Mouse (Mus musculus): ENCODE results near the gene Btla. TPM values are rescaled to one million over a fixed set of nuclear protein-coding genes. Genes with fewer than 3 reads are reported as not detected.

Gene Btla
- polyA plus RNA-seq, 1 experiment = not detected

DNA sequence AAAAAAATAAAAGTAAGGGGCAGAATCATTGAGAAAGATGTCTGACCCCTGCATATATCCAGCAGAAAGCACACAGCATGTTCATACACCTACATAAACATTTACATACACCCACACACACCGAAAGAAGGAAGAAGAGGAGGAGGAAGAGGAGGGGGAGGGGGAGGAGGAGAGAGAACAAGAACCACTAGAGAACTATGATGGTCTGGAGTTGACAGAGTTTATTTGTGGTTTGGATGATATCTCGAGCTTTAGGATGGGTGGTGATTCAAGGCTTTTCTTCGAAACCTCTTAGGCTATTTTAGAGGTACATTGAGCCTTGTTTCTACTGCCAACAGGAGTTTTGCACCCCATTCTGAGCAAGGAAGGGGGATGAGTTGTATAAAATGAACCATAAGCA is 1.3 kb upstream of the Btla start:
- 80% methylated on average over 3 of the region's 3 CpGs for WGBS
- Histone ChIP-seq H3K4me3 (ENCODE audit: insufficient read depth, low read depth, low read length) (no peak overlapping the region), H3K4me1 (ENCODE audit: control insufficient read depth, insufficient read depth, low read length) (no peaks in the 10 kb centered on the region; the same call in 1 of the 2 replicates), H3K27ac (ENCODE audit: insufficient read depth, low read depth, low read length) (no peak overlapping the region)
- no peak for TF ChIP-seq POLR2A (IDR thresholded peaks at IDR 0.05; ENCODE audit: insufficient read depth, low read depth, low read length)
- TF ChIP-seq CTCF (IDR thresholded peaks at IDR 0.05; ENCODE audit: insufficient read depth, low read depth, low read length) = no peak

DNA sequence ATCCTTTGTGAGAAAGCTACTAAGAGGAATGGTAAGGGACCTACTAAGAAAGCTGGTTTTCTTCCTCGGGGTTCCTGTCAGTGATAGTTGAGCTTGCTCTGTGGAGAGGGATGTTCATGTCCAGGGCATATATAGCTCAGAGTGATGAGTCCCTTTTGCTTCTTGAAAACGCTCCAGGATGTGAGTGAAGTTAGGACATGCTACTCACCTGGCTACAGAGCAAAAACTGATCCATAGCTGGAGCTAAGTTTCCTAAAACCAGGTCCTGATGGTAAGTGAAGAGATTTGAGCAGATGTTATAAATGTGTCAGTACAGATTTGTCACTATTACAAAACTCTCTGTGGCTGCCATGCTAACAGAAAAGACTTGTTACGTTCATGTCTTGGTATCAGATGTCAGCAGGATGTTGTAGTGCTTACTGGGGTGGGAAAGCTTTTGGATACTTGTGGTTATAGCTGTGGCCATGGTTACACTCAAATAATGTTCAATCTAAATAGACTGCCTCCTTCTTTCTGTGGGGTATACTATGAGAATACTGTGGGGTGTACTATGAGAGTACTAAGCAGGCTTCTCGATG is 405 bp downstream of the Btla start:
- WGBS = 77% methylated on average over 4 of the region's 4 CpGs
- Histone ChIP-seq H3K4me3 (ENCODE audit: insufficient read depth, low read depth, low read length) (no peak overlapping the region), H3K4me1 (ENCODE audit: control insufficient read depth, insufficient read depth, low read length) (no peaks in the 10 kb centered on the region; the same call in 1 of the 2 replicates), H3K27ac (ENCODE audit: insufficient read depth, low read depth, low read length) (no peak overlapping the region)
- no peak for TF ChIP-seq CTCF (IDR thresholded peaks at IDR 0.05; ENCODE audit: insufficient read depth, low read depth, low read length)
- no peak for TF ChIP-seq POLR2A (IDR thresholded peaks at IDR 0.05; ENCODE audit: insufficient read depth, low read depth, low read length)

DNA sequence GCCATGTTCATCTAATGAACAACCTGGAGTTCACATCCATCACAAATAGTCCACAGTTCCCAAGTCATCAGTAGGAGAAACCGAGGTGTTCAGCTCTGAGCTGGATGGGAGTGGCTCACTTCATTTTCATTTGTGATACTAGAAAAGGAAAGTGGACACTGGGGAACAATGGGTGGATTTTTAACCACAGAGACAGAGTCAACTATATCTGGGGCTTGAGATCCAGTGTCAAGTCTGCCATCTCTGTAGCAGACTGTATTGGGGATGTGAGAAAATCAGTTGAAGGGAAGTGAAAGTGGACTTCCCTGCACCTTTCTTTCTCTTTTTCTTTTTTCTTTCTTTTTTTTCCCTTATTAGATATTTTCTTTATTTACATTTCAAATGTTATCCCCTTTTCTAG is 2.9 kb downstream of the Btla start:
- WGBS = 60% methylated on average over 1 of the region's 1 CpGs
- no peak for TF ChIP-seq POLR2A (IDR thresholded peaks at IDR 0.05; ENCODE audit: insufficient read depth, low read depth, low read length)
- TF ChIP-seq CTCF (IDR thresholded peaks at IDR 0.05; ENCODE audit: insufficient read depth, low read depth, low read length) = no peak
- no peak overlapping the region for H3K27ac ChIP-seq (ENCODE audit: insufficient read depth, low read depth, low read length)

DNA sequence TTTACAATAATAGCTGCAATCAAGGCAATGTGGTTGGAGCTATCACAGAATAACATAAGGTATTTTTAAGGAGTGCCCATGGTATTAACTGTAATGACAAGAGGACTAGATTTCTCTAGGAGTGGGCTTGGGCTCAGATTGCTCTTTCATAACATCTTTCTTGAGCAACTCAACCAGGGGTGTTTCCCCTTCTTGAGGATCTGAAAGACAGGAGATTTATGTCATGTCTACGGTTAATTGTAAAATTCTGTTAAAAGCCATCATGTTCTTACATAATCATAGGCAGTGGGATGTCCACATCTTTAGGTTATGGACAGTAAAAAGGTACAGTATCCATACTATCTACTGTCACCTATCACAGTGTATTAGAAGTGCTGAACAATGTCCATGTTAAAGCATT is 7.2 kb downstream of the Btla start:
- no peak overlapping the region for H3K4me3 ChIP-seq (ENCODE audit: insufficient read depth, low read depth, low read length)
- H3K4me1 ChIP-seq (ENCODE audit: control insufficient read depth, insufficient read depth, low read length) = no peaks in the 10 kb centered on the region
- 100% methylated on average over 1 of the region's 1 CpGs for WGBS
- no peak overlapping the region for H3K27ac ChIP-seq (ENCODE audit: insufficient read depth, low read depth, low read length)
- no peak for TF ChIP-seq POLR2A (IDR thresholded peaks at IDR 0.05; ENCODE audit: insufficient read depth, low read depth, low read length)
- no peak for TF ChIP-seq CTCF (IDR thresholded peaks at IDR 0.05; ENCODE audit: insufficient read depth, low read depth, low read length)

More for the DNA sequence above, 2.9 kb downstream of the Btla start:
- Histone ChIP-seq H3K4me3 (ENCODE audit: insufficient read depth, low read depth, low read length) (no peak overlapping the region), H3K4me1 (ENCODE audit: control insufficient read depth, insufficient read depth, low read length) (no peaks in the 10 kb centered on the region; the same call in 1 of the 2 replicates)

DNA sequence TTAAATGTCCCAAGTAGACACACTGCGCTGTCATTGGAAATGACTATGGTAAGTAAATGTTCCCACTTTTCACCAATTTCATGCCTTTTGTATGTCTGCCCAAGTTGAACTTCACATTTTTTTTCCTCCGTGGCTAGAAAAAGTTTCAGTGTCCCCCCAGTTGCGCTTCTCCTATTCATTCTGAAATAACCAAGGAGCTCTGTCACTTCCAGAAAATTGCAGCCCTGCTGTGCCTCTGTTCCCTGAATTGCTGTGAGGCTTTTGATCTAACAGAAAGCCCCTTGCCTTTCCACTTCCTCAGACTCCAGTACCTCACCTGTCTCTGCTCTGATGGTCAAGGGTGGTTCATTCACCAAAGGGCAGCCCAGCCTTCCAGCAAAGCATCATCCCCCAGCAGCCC is 8.9 kb downstream of the Btla start:
- 67% methylated on average over 3 of the region's 3 CpGs for WGBS
- H3K27ac ChIP-seq (ENCODE audit: insufficient read depth, low read depth, low read length) = no peak overlapping the region
- H3K4me1 ChIP-seq (ENCODE audit: control insufficient read depth, insufficient read depth, low read length) = no peaks in the 10 kb centered on the region
- TF ChIP-seq CTCF (IDR thresholded peaks at IDR 0.05; ENCODE audit: insufficient read depth, low read depth, low read length) = no peak
- TF ChIP-seq POLR2A (IDR thresholded peaks at IDR 0.05; ENCODE audit: insufficient read depth, low read depth, low read length) = no peak
- no peak overlapping the region for H3K4me3 ChIP-seq (ENCODE audit: insufficient read depth, low read depth, low read length)

DNA sequence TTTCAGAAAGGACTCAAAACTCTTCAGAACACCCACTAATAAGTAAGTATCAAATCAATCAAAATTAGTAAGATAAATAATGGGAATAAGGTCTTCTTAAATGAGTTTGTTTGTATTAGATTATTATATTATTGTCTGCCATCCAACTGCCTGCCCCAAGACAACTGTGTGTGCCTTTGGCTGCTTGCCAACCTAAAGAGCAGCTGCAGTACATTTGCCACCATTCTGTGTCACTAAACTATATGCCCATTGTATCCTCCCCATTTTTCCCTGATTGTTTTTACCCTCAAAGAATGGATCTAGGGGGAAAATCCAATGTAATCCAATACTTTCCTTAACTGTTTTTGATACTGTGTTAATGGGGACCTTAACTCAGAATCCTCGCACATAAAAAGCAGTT is 18.6 kb downstream of the Btla start:
- no peak overlapping the region for H3K4me3 ChIP-seq (ENCODE audit: insufficient read depth, low read depth, low read length)
- H3K27ac ChIP-seq (ENCODE audit: insufficient read depth, low read depth, low read length) = no peak overlapping the region
- TF ChIP-seq CTCF (IDR thresholded peaks at IDR 0.05; ENCODE audit: insufficient read depth, low read depth, low read length) (no peak), POLR2A (IDR thresholded peaks at IDR 0.05; ENCODE audit: insufficient read depth, low read depth, low read length) (no peak)
- WGBS = 64% methylated on average over 1 of the region's 1 CpGs
- no peaks in the 10 kb centered on the region for H3K4me1 ChIP-seq (ENCODE audit: control insufficient read depth, insufficient read depth, low read length)

DNA sequence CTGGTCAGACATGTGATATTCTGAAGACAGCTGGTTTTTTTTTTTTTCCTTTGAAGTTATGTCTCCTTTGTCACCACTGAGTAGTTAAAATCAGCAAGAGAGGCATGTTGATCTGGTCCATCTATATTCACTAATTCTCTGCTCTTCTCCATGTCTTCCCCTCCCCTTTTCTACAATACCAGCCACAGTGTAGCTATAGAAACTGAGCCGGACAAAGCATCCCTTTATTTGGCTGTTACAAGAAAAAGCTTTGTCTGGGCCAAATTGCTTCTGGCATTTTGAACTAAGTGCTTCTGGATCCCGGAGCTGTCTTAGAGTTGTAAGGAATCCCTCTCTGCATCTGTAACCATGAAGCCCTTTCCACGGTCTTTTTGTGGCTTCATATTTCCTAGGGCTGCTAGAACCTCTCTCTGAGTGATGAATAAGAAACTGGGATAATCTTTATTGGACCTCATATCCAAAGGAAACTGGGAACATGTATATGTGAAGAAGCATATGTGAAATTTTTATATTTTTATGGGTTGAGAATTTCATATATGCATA is 20.9 kb downstream of the Btla start:
- 20% methylated on average over 3 of the region's 3 CpGs for WGBS
- TF ChIP-seq POLR2A (IDR thresholded peaks at IDR 0.05; ENCODE audit: insufficient read depth, low read depth, low read length) (no peak), CTCF (IDR thresholded peaks at IDR 0.05; ENCODE audit: insufficient read depth, low read depth, low read length) (no peak)
- Histone ChIP-seq H3K27ac (ENCODE audit: insufficient read depth, low read depth, low read length) (no peak overlapping the region), H3K4me1 (ENCODE audit: control insufficient read depth, insufficient read depth, low read length) (no peaks in the 10 kb centered on the region), H3K4me3 (ENCODE audit: insufficient read depth, low read depth, low read length) (no peak overlapping the region)

DNA sequence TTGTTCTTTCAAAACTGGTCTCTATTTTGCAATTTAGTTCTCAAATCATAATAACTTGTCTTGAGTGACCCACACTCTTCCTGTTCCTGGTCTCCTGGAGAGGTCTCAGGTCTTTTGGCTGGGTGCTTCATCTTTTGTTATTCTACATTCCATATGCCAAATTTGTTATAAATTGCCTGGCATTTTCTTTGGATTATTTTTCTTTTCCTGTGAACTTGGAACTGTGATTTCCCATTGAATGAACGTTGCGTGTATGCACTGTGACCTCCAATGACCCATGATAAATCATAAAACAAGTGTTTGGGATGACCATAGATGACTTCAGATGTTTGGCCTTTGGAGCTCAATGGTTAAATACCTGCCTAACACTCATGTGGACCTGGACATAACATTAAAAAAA is 25.6 kb downstream of the Btla start:
- no peak overlapping the region for H3K27ac ChIP-seq (ENCODE audit: insufficient read depth, low read depth, low read length)
- 62% methylated on average over 2 of the region's 2 CpGs for WGBS
- no peak for TF ChIP-seq CTCF (IDR thresholded peaks at IDR 0.05; ENCODE audit: insufficient read depth, low read depth, low read length)
- no peak for TF ChIP-seq POLR2A (IDR thresholded peaks at IDR 0.05; ENCODE audit: insufficient read depth, low read depth, low read length)
- no peak overlapping the region for H3K4me3 ChIP-seq (ENCODE audit: insufficient read depth, low read depth, low read length)
- H3K4me1 ChIP-seq (ENCODE audit: control insufficient read depth, insufficient read depth, low read length) = no peaks in the 10 kb centered on the region

DNA sequence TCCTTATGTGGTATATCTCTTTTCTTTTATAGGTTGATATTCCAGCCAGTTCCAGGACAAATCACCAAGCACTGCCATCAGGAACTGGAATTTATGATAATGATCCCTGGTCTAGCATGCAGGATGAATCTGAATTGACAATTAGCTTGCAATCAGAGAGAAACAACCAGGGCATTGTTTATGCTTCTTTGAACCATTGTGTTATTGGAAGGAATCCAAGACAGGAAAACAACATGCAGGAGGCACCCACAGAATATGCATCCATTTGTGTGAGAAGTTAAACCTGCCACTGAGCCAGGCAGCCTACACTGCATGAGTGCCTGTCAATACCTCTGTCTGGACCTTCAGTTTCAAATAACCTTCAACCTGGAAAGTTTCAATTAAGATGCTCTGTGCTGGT is 26.2 kb downstream of the Btla start:
- H3K4me3 ChIP-seq (ENCODE audit: insufficient read depth, low read depth, low read length) = no peak overlapping the region
- no peaks in the 10 kb centered on the region for H3K4me1 ChIP-seq (ENCODE audit: control insufficient read depth, insufficient read depth, low read length)
- H3K27ac ChIP-seq (ENCODE audit: insufficient read depth, low read depth, low read length) = no peak overlapping the region
- TF ChIP-seq CTCF (IDR thresholded peaks at IDR 0.05; ENCODE audit: insufficient read depth, low read depth, low read length) (no peak), POLR2A (IDR thresholded peaks at IDR 0.05; ENCODE audit: insufficient read depth, low read depth, low read length) (no peak)
